ENCODE assay signal across 8 mouse cellular contexts in genomic region chr11:23256194-23256802, GRCm38 (mm10). TPM values are rescaled to one million over a fixed set of nuclear protein-coding genes. Genes with fewer than 3 reads are reported as not detected.
A peak's percentile ranks its signal among the peaks of the same experiment; 100 is the strongest.
DNase-seq lines count a peak whose midpoint lies in the region; ATAC-seq and TF ChIP-seq lines count a peak whose summit lies in the region.

No protein-coding gene starts in this region.

- ATAC-seq in erythroblast, adult 5-6 weeks (replicated peaks; ENCODE audit: low FRiP score, poor library complexity, severe bottlenecking): no peak
- ATAC-seq in liver, postnatal 0 days: peak; percentile 1

- peaks cover 30% of the 10 kb centered on the region for H3K36me3 ChIP-seq in erythroblast, embryonic 14.5 days (ENCODE audit: control insufficient read depth)
- H3K36me3 ChIP-seq in CH12.LX (replicated peaks in 1 of 2; ENCODE audit: control insufficient read depth in 1 of 2, insufficient read depth in 1 of 2, low read length in 1 of 2): peaks cover 0 to 17% of the 10 kb centered on the region in 2 experiments
- no peaks in the 10 kb centered on the region for H3K36me3 ChIP-seq in liver, postnatal 0 days (replicated peaks; ENCODE audit: insufficient read depth, low read length)

- WGBS in liver, postnatal 0 days (ENCODE audit: insufficient replicate concordance): under 1% methylated on average over 33 of the region's 51 CpGs

- dilution Hi-C loops in CH12.LX (cut with MboI; ENCODE audit: extremely low pct_ligation_motif_present, extremely low pct_unique_long_range_greater_than_20kb, low sequenced_read_pairs): no loop called here

- H3K27ac ChIP-seq in CH12.LX (ENCODE audit: insufficient read depth, low read depth): peak overlapping the region; percentile 94
- peak overlapping the region; percentile 92 for H3K27ac ChIP-seq in liver, postnatal 0 days (ENCODE audit: low read depth)

- DNase-seq in CH12.LX (ENCODE audit: extremely low read depth): peak; percentile 39
- DNase-seq in forelimb bud, embryonic 11.5 days (ENCODE audit: low read depth, low spot score): peak; percentile 29
- DNase-seq in liver, postnatal 0 days: no peak
- DNase-seq in thymus, postnatal 4 days: no peak
- DNase-seq in cerebellum, postnatal 4 days (ENCODE audit: low spot score in 2 of 2): no peak
- DNase-seq in adrenal gland, postnatal 10 days: no peak

- TF ChIP-seq EP300 in CH12.LX (IDR thresholded peaks at IDR 0.05; ENCODE audit: low read length): no peak
- TF ChIP-seq EP300 in liver, postnatal 0 days (IDR thresholded peaks at IDR 0.05; ENCODE audit: low read depth): no peak; the same call in 1 of the 2 replicates

- in situ Hi-C loops in CH12.LX (cut with MboI; ENCODE audit: low pct_ligation_motif_present, low pct_unique_long_range_greater_than_20kb, low sequenced_read_pairs): no loop called here

- H3K9ac ChIP-seq in CH12.LX (ENCODE audit: insufficient read depth, low read depth): peak overlapping the region; percentile 71
- peak overlapping the region; percentile 93 for H3K9ac ChIP-seq in liver, postnatal 0 days (replicated peaks)

- no peak overlapping the region; the same call in 1 of the 2 replicates for H3K4me2 ChIP-seq in CH12.LX (ENCODE audit: insufficient read depth, low read depth, poor library complexity, severe bottlenecking)
- peak overlapping the region; percentile 82 for H3K4me2 ChIP-seq in liver, postnatal 0 days (ENCODE audit: low read depth, low read length)

- peak overlapping the region; percentile 100 for H3K4me3 ChIP-seq in erythroblast, embryonic 14.5 days (replicated peaks)
- H3K4me3 ChIP-seq in CH12.LX (replicated peaks in 1 of 3; ENCODE audit: low read depth in 2 of 3, low read length in 2 of 3, poor library complexity in 1 of 3): peak overlapping the region; percentile 78 to 96 (median 84)
- H3K4me3 ChIP-seq in liver, postnatal 0 days (ENCODE audit: low read depth, low read length): peak overlapping the region; percentile 75

- no peaks in the 10 kb centered on the region for H3K9me3 ChIP-seq in erythroblast, embryonic 14.5 days (ENCODE audit: control insufficient read depth, low read length)
- H3K9me3 ChIP-seq in CH12.LX (replicated peaks; ENCODE audit: low read length): no peaks in the 10 kb centered on the region
- H3K9me3 ChIP-seq in liver, postnatal 0 days (ENCODE audit: low read length): no peaks in the 10 kb centered on the region

- no peaks in the 10 kb centered on the region; the same call in 1 of the 2 replicates for H3K27me3 ChIP-seq in erythroblast, embryonic 14.5 days (ENCODE audit: control insufficient read depth)
- no peaks in the 10 kb centered on the region for H3K27me3 ChIP-seq in CH12.LX (replicated peaks)
- no peaks in the 10 kb centered on the region for H3K27me3 ChIP-seq in liver, postnatal 0 days (ENCODE audit: insufficient read depth, low read length)

- peaks cover 52% of the 10 kb centered on the region for H3K79me2 ChIP-seq in CH12.LX (replicated peaks; ENCODE audit: control insufficient read depth, extremely low read depth, insufficient read depth, poor library complexity, severe bottlenecking)

- TF ChIP-seq RAD21 in CH12.LX (IDR thresholded peaks at IDR 0.05; ENCODE audit: low read depth, low read length): no peak

- TF ChIP-seq POLR2A in CH12.LX (IDR thresholded peaks at IDR 0.05; ENCODE audit: low read depth, low read length): no peak

- H3K4me1 ChIP-seq in erythroblast, embryonic 14.5 days (ENCODE audit: control insufficient read depth): peaks cover 55% of the 10 kb centered on the region
- H3K4me1 ChIP-seq in CH12.LX (ENCODE audit: control insufficient read depth in 1 of 2, insufficient read depth in 2 of 2): peaks cover 5 to 31% of the 10 kb centered on the region in 2 experiments
- peaks cover 31% of the 10 kb centered on the region for H3K4me1 ChIP-seq in liver, postnatal 0 days (ENCODE audit: insufficient read depth)

- no peak for TF ChIP-seq CTCF in CH12.LX (conservative IDR thresholded peaks at IDR 0.05 in 1 of 2, IDR thresholded peaks at IDR 0.05 in 1 of 2; ENCODE audit: low read depth in 2 of 2, low read length in 2 of 2)
- TF ChIP-seq CTCF in liver, postnatal 0 days (IDR thresholded peaks at IDR 0.05; ENCODE audit: low read depth): no peak

TF ChIP-seq in CH12.LX, 34 proteins besides CTCF, POLR2A, EP300 and RAD21:
- TF ChIP-seq MAX (IDR thresholded peaks at IDR 0.05; ENCODE audit: low read length) (no peak), IRF4 (IDR thresholded peaks at IDR 0.05; ENCODE audit: low read depth, low read length) (no peak), NRF1 (IDR thresholded peaks at IDR 0.05; ENCODE audit: low read depth, low read length) (peak; percentile 19; the same call in 1 of the 2 replicates), UBTF (IDR thresholded peaks at IDR 0.05; ENCODE audit: low read depth, low read length) (0 out of 2 replicates have a peak, but pooled peaks have one; percentile 30), ZNF384 (IDR thresholded peaks at IDR 0.05; ENCODE audit: low read depth, low read length) (peak; percentile 33; the same call in 1 of the 2 replicates), MYC (IDR thresholded peaks at IDR 0.05; ENCODE audit: low read depth, low read length) (no peak), MEF2A (IDR thresholded peaks at IDR 0.05; ENCODE audit: borderline replicate concordance, low read depth, low read length) (no peak), MAFK (IDR thresholded peaks at IDR 0.05; ENCODE audit: insufficient replicate concordance, low read length) (no peak)

RNA-seq across cellular contexts. Expression of gene Xpo1, which starts 0.5 kb away (rescaled TPM):
- 0.77 and 0.97 TPM in 2 replicates for polyA plus RNA-seq in erythroblast, embryonic 14.5 days (2012)
- 43.1 and 58.4 TPM in 2 replicates for total RNA-seq in erythroblast, adult 5-6 weeks (2015; ENCODE audit: low replicate concordance)
- total RNA-seq in erythroblast, adult 5-6 weeks (2017; ENCODE audit: low replicate concordance): 94.0 and 130 TPM in 2 replicates
- total RNA-seq in CH12.LX (2012; rRNA removed): 140 and 176 TPM in 2 replicates
- total RNA-seq in CH12.LX (2014; rRNA removed): 295 and 333 TPM in 2 replicates
- polyA plus RNA-seq in CH12.LX (2012; ENCODE audit: insufficient read length, low read depth): 199 and 246 TPM in 2 replicates
- polyA plus RNA-seq in liver, postnatal 0 days (2015; fragmentation: Nextera tagmentation; extraction: Ambion mirVana): 14.2 and 16.0 TPM in 2 replicates
- total RNA-seq in adrenal gland, postnatal 10 days (2021): 10 to 100 TPM; 61.9 to 70.0 TPM

RNA-seq across cellular contexts. Expression of gene Usp34, which starts 50.4 kb away (rescaled TPM):
- polyA plus RNA-seq in erythroblast, embryonic 14.5 days (2012): 0.13 and 0.22 TPM in 2 replicates
- 26.5 and 35.5 TPM in 2 replicates for total RNA-seq in erythroblast, adult 5-6 weeks (2015; ENCODE audit: low replicate concordance)
- 32.8 and 38.6 TPM in 2 replicates for total RNA-seq in erythroblast, adult 5-6 weeks (2017; ENCODE audit: low replicate concordance)
- total RNA-seq in CH12.LX (2012; rRNA removed) (45.4 and 47.5 TPM in 2 replicates), CH12.LX (2014; rRNA removed) (87.2 and 92.5 TPM in 2 replicates)
- polyA plus RNA-seq in CH12.LX (2012; ENCODE audit: insufficient read length, low read depth): 57.4 and 65.4 TPM in 2 replicates
- polyA plus RNA-seq in liver, postnatal 0 days (2015; fragmentation: Nextera tagmentation; extraction: Ambion mirVana): 5.6 and 6.6 TPM in 2 replicates
- total RNA-seq in adrenal gland, postnatal 10 days (2021): 10 to 100 TPM; 48.2 to 63.2 TPM

Comparison
In these comparisons a context has a peak if more than half of its experiments do, and no peak if none do; other contexts are left out.
1. DNase-seq: peak in CH12.LX (single experiment) and forelimb bud, embryonic 11.5 days (single experiment); none in liver, postnatal 0 days (single experiment), thymus, postnatal 4 days (single experiment), cerebellum, postnatal 4 days (0 of 2) and adrenal gland, postnatal 10 days (single experiment).
2. Peak in every context shown above with its lines, with median percentiles within 50 percentile points of each other: H3K4me3 ChIP-seq.